Mouse (Mus musculus): ENCODE measurements at regions not wholly inside any gene's neighbourhood (a gene's known extent, or its start where the extent isn't known, plus 50 kb on each side); places are given as distances from the start of the nearest gene placed in this dataset.

- no peak for DNase-seq (ENCODE audit: low spot score in 2 of 2)
Observed at GRCm38 (mm10) chr1:190067181-190067580, 103.3 kb downstream of the Prox1 start.

- DNase-seq (ENCODE audit: low spot score in 2 of 2), result no peak
Observed at GRCm38 (mm10) chr1:190066426-190066825, 104.1 kb downstream of the Prox1 start.

GRCm38 (mm10) chr1:190061560-190062295, 108.8 kb downstream of the Prox1 start:
- DNase-seq (ENCODE audit: low spot score in 2 of 2), result no peak

GRCm38 (mm10) chr1:190059025-190059424, 111.5 kb downstream of the Prox1 start:
- no peak for DNase-seq (ENCODE audit: low spot score in 2 of 2)

GRCm38 (mm10) chr1:190056931-190057330, 113.6 kb downstream of the Prox1 start:
- no peak for DNase-seq (ENCODE audit: low spot score in 2 of 2)

GRCm38 (mm10) chr1:190051903-190052302, 118.6 kb downstream of the Prox1 start:
- no peak for DNase-seq (ENCODE audit: low spot score in 2 of 2)

- DNase-seq (ENCODE audit: low spot score in 2 of 2), result no peak
Observed at GRCm38 (mm10) chr1:190048521-190049170, 121.9 kb downstream of the Prox1 start.

GRCm38 (mm10) chr1:190047201-190047600, 123.3 kb downstream of the Prox1 start:
- DNase-seq (ENCODE audit: low spot score in 2 of 2), result no peak

GRCm38 (mm10) chr1:190045797-190046196, 123.6 kb upstream of the Smyd2 start:
- peak; percentile 11 to 12 for DNase-seq (ENCODE audit: low spot score in 2 of 2)

GRCm38 (mm10) chr1:190044036-190044435, 121.9 kb upstream of the Smyd2 start:
- no peak for DNase-seq (ENCODE audit: low spot score in 2 of 2)

GRCm38 (mm10) chr1:190043156-190043555, 121.0 kb upstream of the Smyd2 start:
- no peak for DNase-seq (ENCODE audit: low spot score in 2 of 2)

GRCm38 (mm10) chr1:190042197-190042596, 120.0 kb upstream of the Smyd2 start:
- DNase-seq (ENCODE audit: low spot score in 2 of 2), result no peak

GRCm38 (mm10) chr1:190041096-190041706, 119.0 kb upstream of the Smyd2 start:
- DNase-seq (ENCODE audit: low spot score in 2 of 2), result no peak

GRCm38 (mm10) chr1:190038046-190038445, 115.9 kb upstream of the Smyd2 start:
- no peak for DNase-seq (ENCODE audit: low spot score in 2 of 2)

GRCm38 (mm10) chr1:190036726-190037125, 114.6 kb upstream of the Smyd2 start:
- no peak for DNase-seq (ENCODE audit: low spot score in 2 of 2)

- DNase-seq (ENCODE audit: low spot score in 2 of 2), result no peak
Observed at GRCm38 (mm10) chr1:190035935-190036334, 113.8 kb upstream of the Smyd2 start.

GRCm38 (mm10) chr1:190034091-190034490, 111.9 kb upstream of the Smyd2 start:
- no peak for DNase-seq (ENCODE audit: low spot score in 2 of 2)

- no peak for DNase-seq (ENCODE audit: low spot score in 2 of 2)
Observed at GRCm38 (mm10) chr1:190027536-190027935, 105.4 kb upstream of the Smyd2 start.

GRCm38 (mm10) chr1:190009466-190009865, 87.3 kb upstream of the Smyd2 start:
- DNase-seq (ENCODE audit: low spot score in 2 of 2), result no peak

- no peak for DNase-seq (ENCODE audit: low spot score in 2 of 2)
Observed at GRCm38 (mm10) chr1:190007271-190007670, 85.1 kb upstream of the Smyd2 start.

GRCm38 (mm10) chr1:190001084-190001483, 78.9 kb upstream of the Smyd2 start:
- DNase-seq (ENCODE audit: low spot score in 2 of 2), result no peak

GRCm38 (mm10) chr1:189993706-189994105, 71.5 kb upstream of the Smyd2 start:
- no peak for DNase-seq (ENCODE audit: low spot score in 2 of 2)

Data from left cerebral cortex, adult 18-20 months (tissue).